Mouse (Mus musculus): Measurements from ENCODE around the gene Lin28b.
A peak's percentile ranks its signal among the peaks of the same experiment; 100 is the strongest.

The Lin28b gene

GRCm38 (mm10) chr10:45485761-45486602, at the start of gene Lin28b:
Lin28b (minus strand) TSS chr10:45486395.
- DNase-seq (ENCODE audit: low read depth, low spot score): peak; percentile 74

GRCm38 (mm10) chr10:45511764-45512163, 25.6 kb upstream of the Lin28b start:
- no peak for DNase-seq (ENCODE audit: low read depth, low spot score)

DNA sequence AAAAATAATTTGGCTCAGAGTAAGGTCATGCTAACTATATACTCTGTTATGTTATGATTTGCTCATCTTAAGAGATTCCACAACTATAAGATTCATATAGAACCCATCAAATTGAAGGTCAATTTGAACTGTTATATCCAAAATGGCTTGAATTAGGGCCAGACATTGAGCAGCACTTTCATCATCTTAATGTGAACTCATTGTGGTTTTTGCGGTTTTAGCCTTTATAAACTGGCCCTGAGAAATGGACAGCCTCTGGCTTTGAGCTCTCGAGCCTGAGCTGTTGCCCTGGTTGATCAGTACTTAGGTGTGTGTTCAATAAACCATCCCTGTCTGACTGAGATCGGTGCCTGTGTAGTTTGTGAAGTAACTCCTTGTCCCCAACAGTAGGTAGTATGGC, 24.5 kb upstream of the Lin28b start:
- DNase-seq (ENCODE audit: low read depth, low spot score): no peak

DNA sequence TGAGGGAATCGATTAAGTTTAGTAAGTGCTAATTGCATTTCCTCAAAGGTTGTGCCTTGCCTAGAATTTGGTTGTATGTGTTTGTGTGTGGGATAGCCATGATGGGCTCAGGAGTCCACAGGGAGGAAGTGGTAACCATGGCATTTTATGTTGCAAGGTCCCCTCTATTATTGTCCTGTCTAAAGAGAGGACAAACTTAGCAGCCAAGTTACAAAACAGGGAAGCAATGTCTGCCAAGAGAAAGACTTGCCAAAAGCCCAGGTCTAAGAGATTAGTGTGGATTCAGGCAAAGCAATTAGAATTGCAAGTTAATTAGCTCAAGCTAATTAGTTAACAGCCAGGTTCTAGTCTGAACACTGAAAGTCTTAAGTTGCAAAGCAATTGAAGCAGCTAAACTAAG, 14.1 kb upstream of the Lin28b start:
- no peak for DNase-seq (ENCODE audit: low read depth, low spot score)

- DNase-seq (ENCODE audit: low read depth, low spot score): no peak
Measured at GRCm38 (mm10) chr10:45486603-45486946, 380 bp upstream of the Lin28b start.

GRCm38 (mm10) chr10:45485226-45485760, 902 bp downstream of the Lin28b start:
- DNase-seq (ENCODE audit: low read depth, low spot score): peak; percentile 33

- DNase-seq (ENCODE audit: low read depth, low spot score): peak; percentile 62
Measured at GRCm38 (mm10) chr10:45483210-45483609, 3.0 kb downstream of the Lin28b start.

DNA sequence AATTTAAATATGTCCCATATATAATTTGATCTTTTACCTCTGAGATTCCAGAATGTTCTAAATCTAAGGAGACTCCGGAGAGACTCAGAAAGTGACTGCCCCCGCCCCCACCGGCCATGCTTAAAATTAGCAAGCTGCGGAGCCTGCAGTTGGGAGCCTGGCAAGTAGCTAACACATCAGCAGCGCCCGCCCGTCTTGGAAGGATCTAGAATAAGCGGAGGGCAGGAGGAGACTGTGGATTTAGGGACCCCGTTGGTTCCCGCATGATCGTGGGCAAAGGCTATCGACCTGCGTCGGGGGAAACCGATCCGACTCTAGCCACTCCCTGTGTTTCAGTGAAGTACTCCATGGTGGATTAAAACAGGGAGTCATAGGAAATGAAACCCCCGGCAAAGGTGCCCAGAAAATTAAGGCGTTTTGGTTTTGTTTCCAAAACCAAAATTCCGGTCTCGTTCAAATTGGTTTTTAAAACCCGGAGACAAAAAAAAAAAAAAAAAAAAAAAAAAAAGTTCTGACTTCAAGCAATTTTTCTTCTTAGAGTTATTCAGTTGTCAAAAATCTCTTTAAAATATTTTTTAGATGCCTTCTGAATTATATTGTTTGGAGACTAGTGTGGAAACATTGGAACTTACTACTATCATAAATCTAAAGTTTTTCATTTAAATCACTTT, 12.4 kb downstream of the Lin28b start:
- DNase-seq (ENCODE audit: low read depth, low spot score): no peak

DNA sequence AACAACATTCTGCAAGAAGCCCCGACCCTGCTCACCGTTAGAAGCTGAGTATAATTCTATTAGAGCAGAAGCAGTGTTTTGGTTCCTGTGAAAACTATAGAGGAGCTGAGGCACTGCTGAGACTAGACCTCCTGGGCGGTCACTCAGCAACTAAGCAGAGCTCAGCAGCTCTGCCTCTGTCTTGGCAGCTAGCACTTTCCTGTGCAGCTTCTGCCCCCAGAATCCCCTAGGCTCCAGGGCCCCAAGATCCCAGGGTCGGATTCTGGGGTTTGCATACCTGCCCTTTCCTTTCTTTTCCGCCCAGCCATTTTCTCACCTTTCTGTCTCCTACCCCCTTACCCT, 13.1 kb downstream of the Lin28b start:
- DNase-seq (ENCODE audit: low read depth, low spot score): no peak

GRCm38 (mm10) chr10:45472431-45473142, 13.6 kb downstream of the Lin28b start:
- no peak for DNase-seq (ENCODE audit: low read depth, low spot score)

GRCm38 (mm10) chr10:45471321-45471720, 14.9 kb downstream of the Lin28b start:
- no peak for DNase-seq (ENCODE audit: low read depth, low spot score)

DNA sequence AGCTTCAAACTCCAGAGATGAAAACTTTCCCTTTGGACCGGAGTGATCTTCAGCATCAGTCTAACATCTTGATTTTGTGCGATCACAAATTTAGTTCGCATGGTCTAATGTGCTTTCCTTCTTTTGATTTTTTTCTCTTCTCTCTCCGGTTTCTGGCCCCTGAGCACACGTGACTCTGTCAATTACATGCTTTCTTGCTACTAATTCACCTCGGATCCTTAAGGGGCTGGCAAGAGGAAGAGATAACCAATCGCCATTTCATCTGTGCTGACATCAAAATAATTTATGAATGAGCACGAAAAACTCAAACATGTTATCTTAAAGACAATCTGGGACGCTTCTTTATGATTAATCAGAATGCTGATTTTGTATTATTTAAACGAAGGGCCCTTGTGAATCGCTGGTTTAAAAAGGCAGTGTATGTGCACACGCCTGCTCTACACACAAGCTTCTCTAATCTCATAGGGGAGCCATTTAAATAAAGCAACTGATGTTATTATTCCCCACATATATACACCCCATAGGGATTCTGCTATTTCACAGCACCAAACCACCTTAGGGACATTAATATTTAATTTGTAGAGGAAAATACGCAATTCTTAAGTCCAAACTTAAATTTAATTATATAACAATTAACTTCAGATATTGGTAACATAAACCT, 16.0 kb downstream of the Lin28b start:
- DNase-seq (ENCODE audit: low read depth, low spot score): no peak

- peak; percentile 77 for DNase-seq (ENCODE audit: low read depth, low spot score)
Measured at GRCm38 (mm10) chr10:45469027-45469996, 16.9 kb downstream of the Lin28b start.

DNA sequence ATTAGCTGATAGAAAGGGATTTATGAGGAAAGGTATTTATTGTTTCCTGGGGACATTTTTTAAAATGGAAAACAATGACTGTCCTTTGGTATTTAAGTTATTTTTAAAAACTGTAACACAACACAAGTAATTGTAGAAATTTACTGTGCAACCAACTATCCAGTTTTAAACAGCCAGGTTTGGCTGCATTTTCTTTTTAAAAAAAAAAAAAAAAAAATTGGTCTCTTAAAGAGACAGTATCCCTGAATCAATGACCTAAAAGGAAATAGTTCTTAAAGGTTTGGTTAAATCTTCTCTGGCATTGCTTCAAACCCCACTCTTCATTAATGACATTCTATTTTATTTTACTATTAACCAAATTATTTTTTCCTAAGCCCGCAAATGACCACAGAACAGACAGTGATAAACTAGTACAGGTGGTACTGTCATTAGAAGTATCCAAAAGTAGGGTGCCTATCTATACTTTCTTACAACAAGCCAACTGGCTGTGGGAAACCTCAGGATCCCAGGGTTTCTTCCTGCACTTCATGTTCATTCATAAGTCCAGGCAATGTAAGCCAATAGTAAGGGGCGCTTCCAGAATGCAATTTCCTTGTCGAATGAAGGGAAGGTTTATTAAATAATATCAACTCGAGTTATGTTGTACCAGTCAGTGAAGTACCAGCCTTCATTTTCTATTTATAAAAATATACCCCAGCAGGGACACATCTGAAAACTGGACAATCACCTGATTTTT, 17.8 kb downstream of the Lin28b start:
- no peak for DNase-seq (ENCODE audit: low read depth, low spot score)

DNA sequence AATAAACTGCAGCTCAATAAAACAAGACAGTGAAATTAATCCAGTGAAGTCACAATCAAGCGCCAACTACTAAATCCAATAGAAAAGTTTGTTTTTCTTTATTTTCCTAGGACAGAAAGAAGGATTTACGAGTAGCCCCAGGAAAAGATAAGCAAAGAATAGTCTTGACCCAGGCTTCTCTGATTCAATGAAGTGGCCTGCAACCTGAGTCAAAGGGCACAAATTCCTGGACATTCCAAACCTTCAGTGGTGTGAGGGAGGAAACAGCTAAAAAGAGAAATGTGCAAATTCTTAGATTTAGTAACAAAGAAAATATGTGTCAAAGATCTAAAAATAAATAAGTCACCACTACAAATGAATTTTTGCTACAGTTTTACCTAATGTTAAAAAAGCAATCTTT, 27.6 kb downstream of the Lin28b start:
- no peak for DNase-seq (ENCODE audit: low read depth, low spot score)

- DNase-seq (ENCODE audit: low read depth, low spot score): no peak
Measured at GRCm38 (mm10) chr10:45458074-45458473, 28.1 kb downstream of the Lin28b start.

GRCm38 (mm10) chr10:45446625-45447024, 39.6 kb downstream of the Lin28b start:
- no peak for DNase-seq (ENCODE audit: low read depth, low spot score)

DNA sequence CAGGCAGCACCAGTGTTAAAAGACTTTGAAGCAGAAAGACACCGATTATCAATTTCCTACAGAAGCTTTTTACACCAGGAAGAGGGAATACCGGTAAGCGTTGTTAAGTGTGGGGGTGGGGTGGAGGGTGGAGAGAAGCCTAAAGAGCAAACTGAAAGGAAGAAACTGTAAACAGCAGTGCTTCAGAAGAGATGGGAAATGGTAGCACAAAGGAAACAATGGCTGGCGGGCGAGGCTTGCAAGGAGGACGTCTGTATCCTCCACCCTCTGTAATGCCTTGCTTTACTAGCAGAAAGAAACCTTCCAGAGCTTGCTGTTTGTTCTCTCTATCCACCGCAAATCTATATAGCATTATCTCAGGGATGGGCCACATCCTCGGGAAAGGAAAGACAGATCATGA, 40.0 kb downstream of the Lin28b start:
- no peak for DNase-seq (ENCODE audit: low read depth, low spot score)

GRCm38 (mm10) chr10:45422372-45422771, 63.8 kb downstream of the Lin28b start:
- peak; percentile 11 for DNase-seq (ENCODE audit: low read depth, low spot score)

- DNase-seq (ENCODE audit: low read depth, low spot score): no peak
Measured at GRCm38 (mm10) chr10:45412144-45412543, 74.1 kb downstream of the Lin28b start.
